Mouse (Mus musculus) G1E (cell line): ENCODE data around the gene Znrd1as.

ENCODE experiments used
- CTCF ChIP-seq: IDR thresholded peaks from 2 replicates; pipeline ENCODE4 v1.5.1; 2012; ENCODE audit warnings: low read depth, low read length, inconsistent platforms, mixed read lengths
- GATA1 ChIP-seq: IDR thresholded peaks from 2 replicates; pipeline ENCODE4 v1.6.1; 2012; ENCODE audit warnings: borderline replicate concordance, low read length, inconsistent platforms, mixed read lengths
- POLR2AphosphoS5 ChIP-seq: IDR thresholded peaks from 2 replicates; pipeline ENCODE4 v1.6.1; 2012; ENCODE audit warnings: low read depth, low read length, inconsistent platforms; ENCODE audit not compliant: insufficient replicate concordance

- TF ChIP-seq CTCF (no peak), GATA1 (no peak), POLR2AphosphoS5 (no peak)
These were observed 11.2 kb upstream of the Znrd1as start for GRCm38 (mm10) chr17:36947051-36947819.
